Mouse (Mus musculus): ENCODE measurements around the gene Flot1.

The Flot1 gene

DNA sequence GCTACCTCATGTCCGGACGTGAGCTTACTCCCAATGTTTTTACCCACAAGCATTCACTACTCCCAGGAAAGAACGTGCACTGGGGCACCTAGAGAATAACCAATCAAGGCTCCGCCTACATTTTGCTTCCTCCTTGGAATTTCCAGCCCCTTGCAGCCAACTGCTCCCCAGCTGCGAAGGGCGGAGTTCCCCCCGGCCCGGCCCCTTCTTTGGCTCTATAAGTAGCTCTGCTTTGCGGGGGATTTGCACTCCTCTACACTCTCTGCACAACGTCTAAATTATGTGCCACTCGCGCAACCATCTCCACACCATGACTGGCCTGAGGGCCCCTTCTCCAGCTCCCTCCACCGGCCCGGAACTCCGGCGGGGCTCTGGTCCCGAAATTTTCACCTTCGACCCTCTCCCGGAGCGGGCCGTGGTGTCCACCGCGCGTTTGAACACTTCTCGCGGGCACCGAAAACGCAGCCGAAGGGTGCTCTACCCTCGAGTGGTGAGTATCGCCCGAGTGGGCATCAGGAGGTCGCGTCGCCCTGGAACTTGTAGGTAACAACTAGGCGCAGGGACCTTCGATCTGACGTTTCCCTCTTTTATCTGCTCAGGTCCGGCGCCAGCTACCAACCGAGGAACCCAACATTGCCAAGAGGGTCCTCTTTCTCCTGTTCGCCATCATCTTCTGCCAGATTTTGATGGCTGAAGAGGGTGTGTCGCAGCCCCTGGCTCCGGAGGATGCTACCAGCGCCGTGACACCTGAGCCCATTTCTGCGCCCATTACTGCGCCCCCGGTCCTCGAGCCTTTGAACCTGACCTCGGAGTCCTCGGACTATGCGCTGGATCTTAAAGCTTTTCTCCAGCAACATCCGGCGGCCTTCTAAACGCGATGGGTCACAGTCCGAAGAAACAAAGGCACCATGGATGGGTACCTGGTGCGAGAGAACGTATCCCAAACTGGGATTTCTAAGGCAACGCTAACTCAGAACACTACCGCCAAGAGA is 1.3 kb upstream of the Flot1 start, which contains the start of gene Ier3:
Ier3 (plus strand) TSS at position 246 of the 992 bp plus-strand sequence.
- peak; percentile 20; the same call in 1 of the 2 replicates for TF ChIP-seq GATA4 (IDR thresholded peaks at IDR 0.05; ENCODE audit: insufficient replicate concordance, low read length)

DNA sequence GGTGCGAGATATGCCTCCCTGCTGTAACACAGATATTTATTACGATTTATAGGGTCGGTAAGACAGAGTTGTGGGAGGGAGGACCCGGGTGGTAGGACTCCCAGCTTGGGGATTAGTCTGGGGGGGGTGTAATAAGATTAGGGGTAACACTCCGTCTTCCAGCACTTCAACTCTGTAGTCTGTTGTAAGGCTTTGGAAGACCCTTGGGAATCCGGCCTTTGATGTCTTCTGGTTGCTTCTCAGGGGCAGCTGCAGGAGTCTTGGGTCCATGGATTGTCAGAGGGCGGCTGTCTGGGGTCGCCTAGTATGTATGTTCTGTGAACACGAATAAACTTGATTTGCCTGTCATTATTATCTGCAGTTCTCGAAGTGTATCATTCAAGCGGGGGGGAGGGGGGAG is 466 bp upstream of the Flot1 start:
- TF ChIP-seq GATA4 (IDR thresholded peaks at IDR 0.05; ENCODE audit: insufficient replicate concordance, low read length): no peak

- TF ChIP-seq GATA4 (IDR thresholded peaks at IDR 0.05; ENCODE audit: insufficient replicate concordance, low read length): no peak
These were observed 1.4 kb downstream of the Flot1 start for GRCm38 (mm10) chr17:35824402-35824801.

GRCm38 (mm10) chr17:35825109-35825850 is 2.2 kb downstream of the Flot1 start:
- TF ChIP-seq GATA4 (IDR thresholded peaks at IDR 0.05; ENCODE audit: insufficient replicate concordance, low read length): no peak

- TF ChIP-seq GATA4 (IDR thresholded peaks at IDR 0.05; ENCODE audit: insufficient replicate concordance, low read length): no peak
These were observed 6.7 kb downstream of the Flot1 start for GRCm38 (mm10) chr17:35829737-35830136.

DNA sequence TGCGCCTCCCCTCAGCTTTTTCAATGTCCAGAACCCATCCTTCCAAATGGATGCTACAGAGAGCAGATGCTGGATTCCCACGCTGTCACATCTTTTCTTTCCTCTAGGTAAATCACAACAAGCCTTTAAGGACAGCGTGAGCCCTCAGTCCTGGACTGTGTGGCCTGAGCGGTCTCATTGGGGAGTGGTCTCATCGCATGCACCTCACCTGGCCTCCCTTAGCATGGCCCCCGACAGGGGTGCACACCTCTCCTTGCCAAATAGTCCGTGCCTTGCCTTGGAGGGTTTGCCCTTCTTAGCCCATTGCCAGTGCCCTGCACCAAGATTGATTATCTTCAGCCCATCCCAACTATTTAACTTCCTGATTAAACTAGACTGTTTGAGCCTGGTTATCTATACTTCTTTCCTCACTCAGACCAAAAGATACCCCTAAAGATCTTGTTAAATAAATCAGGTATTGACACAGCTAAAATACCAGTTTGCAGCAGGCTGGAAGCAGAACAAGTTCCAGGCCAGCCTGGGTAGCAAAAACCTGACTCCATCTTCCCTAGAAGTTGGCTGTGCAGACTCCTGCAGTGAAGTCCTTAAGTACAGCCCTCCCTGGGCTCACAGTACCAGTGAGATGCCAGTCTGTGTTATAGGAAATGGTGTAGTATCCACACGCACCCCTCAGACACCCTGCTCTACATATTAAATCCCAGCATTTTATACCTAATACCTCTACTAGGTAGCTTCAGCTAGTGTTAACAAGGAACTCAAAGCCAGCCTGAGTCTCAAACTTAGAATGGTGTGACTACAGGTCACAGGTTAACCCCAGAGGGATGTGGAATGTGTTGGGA is 9.6 kb downstream of the Flot1 start:
- TF ChIP-seq GATA4 (IDR thresholded peaks at IDR 0.05; ENCODE audit: insufficient replicate concordance, low read length): no peak

DNA sequence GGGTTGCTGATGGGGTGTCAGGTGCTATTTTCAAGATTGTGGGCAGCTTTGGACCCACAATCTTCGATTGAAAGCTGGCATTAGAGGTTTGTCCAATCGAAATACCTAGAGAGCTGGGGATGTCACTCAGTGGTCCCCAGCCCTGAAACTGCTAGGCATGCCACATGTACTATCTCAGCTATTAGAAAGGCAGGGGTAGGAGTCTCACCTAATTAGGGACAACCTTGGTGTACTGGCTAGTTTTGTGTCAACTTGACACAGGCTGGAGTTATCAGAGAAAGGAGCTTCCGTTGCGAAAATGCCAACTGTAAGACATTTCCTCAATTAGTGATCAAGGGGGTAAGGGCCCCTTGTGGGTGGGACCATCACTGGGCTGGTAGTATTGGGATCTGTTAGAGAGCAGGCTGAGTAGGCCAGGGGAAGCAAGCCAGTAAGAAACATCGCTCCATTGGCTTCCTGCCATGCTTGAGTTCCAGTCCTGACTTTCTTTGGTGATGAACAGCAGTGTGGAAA is 10.3 kb downstream of the Flot1 start:
- no peak for TF ChIP-seq GATA4 (IDR thresholded peaks at IDR 0.05; ENCODE audit: insufficient replicate concordance, low read length)

DNA sequence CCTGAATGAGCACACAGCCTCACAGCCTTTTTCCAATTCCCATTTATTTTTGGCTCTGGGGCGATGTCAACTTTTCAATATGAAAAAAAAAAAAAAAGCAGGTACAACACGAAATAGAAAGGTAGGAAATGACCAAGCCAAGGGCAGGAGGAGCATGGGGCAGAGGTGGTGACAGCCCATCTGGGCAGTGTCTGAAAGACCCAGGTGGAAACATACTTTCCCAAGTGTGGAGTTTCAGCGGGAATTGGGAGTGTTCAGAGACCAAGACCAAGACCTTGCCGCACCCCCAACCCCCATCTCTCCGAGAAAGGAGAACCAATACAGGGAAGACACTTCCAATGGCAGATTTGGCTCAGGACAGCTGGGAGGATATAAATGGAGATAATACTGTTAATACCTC is 10.9 kb downstream of the Flot1 start:
- no peak for TF ChIP-seq GATA4 (IDR thresholded peaks at IDR 0.05; ENCODE audit: insufficient replicate concordance, low read length)

DNA sequence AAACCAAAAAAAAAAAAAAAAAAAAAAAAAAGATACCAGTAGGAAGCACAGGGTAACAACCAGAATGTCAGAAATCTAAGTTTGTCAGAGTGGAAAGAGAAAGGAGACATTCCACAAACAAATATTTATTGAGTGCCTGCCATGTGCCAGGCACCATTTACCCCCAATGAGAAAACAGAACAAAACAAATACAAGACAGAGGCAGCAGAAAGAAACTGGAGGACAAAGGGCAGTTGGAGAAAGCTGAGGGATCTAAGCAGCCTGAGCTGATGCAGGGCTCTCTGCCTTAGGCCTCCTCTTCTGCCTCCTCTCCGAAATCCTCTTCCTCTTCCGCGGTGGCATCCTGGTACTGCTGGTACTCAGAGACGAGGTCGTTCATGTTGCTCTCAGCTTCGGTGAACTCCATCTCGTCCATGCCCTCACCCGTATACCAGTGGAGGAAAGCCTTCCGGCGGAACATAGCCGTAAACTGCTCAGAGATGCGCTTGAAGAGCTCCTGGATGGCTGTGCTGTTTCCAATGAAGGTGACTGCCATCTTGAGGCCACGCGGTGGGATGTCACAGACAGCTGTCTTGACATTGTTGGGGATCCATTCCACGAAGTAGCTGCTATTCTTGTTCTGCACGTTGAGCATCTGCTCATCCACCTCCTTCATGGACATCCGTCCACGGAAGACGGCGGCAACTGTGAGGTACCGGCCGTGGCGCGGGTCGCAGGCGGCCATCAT is 11.8 kb downstream of the Flot1 start:
- TF ChIP-seq GATA4 (IDR thresholded peaks at IDR 0.05; ENCODE audit: insufficient replicate concordance, low read length): no peak

DNA sequence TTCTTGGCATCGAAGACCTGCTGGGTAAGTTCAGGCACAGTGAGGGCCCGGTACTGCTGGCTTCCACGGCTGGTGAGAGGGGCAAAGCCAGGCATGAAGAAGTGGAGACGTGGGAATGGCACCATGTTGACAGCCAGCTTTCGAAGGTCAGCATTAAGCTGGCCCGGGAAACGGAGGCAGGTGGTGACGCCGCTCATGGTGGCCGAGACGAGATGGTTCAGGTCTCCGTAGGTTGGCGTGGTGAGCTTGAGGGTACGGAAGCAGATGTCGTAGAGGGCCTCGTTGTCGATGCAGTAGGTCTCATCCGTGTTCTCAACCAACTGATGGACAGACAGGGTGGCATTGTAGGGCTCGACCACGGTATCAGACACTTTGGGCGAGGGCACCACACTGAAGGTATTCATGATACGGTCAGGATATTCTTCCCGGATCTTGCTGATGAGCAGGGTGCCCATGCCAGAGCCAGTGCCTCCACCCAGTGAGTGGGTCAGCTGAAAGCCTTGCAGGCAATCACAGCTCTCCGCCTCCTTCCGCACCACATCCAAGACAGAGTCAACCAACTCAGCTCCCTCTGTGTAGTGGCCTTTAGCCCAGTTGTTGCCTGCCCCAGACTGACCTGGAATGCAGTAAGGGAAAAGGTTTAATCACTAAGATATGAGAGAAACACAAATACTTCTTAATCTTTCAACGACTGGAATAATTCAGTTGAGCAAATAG is 12.6 kb downstream of the Flot1 start:
- TF ChIP-seq GATA4 (IDR thresholded peaks at IDR 0.05; ENCODE audit: insufficient replicate concordance, low read length): no peak

DNA sequence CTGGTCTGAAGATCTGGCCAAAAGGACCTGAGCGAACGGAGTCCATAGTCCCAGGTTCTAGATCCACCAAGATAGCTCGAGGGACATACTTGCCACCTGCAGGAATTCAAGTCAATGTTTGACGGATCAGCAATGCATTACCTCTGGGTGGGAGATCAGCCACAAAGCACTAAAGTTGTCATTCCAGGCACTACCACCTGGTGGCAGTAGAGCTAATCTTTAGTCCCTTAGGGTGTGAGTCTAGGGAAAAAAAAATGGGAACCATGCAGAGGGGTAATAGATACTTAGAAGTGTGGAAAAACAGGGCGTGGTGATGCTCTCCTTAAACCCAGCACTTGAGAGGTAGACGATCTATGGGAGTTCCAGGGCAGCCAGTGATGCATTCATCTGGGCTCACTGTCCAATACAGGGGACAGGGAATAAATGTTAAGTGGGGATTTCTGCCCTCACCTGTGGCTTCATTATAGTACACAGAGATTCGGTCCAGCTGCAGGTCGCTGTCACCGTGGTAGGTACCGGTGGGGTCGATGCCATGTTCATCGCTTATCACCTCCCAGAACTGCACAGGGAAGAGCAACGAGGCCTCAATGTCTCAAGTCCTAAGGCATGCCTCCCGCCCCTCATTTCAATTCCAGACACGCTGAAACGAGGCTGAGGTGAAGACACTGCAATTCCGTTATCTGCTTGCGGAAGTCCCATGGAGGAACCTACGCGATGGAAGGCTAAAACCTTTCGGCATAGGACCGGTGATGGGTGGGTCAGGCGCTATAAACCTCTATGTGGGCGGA is 13.3 kb downstream of the Flot1 start:
- TF ChIP-seq GATA4 (IDR thresholded peaks at IDR 0.05; ENCODE audit: insufficient replicate concordance, low read length): no peak

- no peak for TF ChIP-seq GATA4 (IDR thresholded peaks at IDR 0.05; ENCODE audit: insufficient replicate concordance, low read length)
These were observed 14.0 kb downstream of the Flot1 start for GRCm38 (mm10) chr17:35836991-35837422.

GRCm38 (mm10) chr17:35837487-35837886 is 14.5 kb downstream of the Flot1 start:
- TF ChIP-seq GATA4 (IDR thresholded peaks at IDR 0.05; ENCODE audit: insufficient replicate concordance, low read length): no peak

All from liver, adult (tissue).